Mouse (Mus musculus): Measurements from ENCODE around the gene Krtap8-1.

The Krtap8-1 gene

GRCm38 (mm10) chr16:89487852-89488251, at the start of gene Krtap8-1:
Krtap8-1 (minus strand) TSS chr16:89487952.
- DNase-seq (ENCODE audit: low spot score): no peak

GRCm38 (mm10) chr16:89537349-89537748, 49.6 kb upstream of the Krtap8-1 start:
- no peak for DNase-seq (ENCODE audit: low spot score)

GRCm38 (mm10) chr16:89530547-89530946, 42.8 kb upstream of the Krtap8-1 start:
- DNase-seq (ENCODE audit: low spot score): no peak

- no peak for DNase-seq (ENCODE audit: low spot score)
Measured at GRCm38 (mm10) chr16:89529846-89530245, 42.1 kb upstream of the Krtap8-1 start.

GRCm38 (mm10) chr16:89528380-89528779, 40.6 kb upstream of the Krtap8-1 start:
- no peak for DNase-seq (ENCODE audit: low spot score)

GRCm38 (mm10) chr16:89520996-89521395, 33.2 kb upstream of the Krtap8-1 start:
- no peak for DNase-seq (ENCODE audit: low spot score)

GRCm38 (mm10) chr16:89520555-89520954, 32.8 kb upstream of the Krtap8-1 start:
- no peak for DNase-seq (ENCODE audit: low spot score)

- no peak for DNase-seq (ENCODE audit: low spot score)
Measured at GRCm38 (mm10) chr16:89520091-89520490, 32.3 kb upstream of the Krtap8-1 start.

- no peak for DNase-seq (ENCODE audit: low spot score)
Measured at GRCm38 (mm10) chr16:89517635-89518034, 29.9 kb upstream of the Krtap8-1 start.

- no peak for DNase-seq (ENCODE audit: low spot score)
Measured at GRCm38 (mm10) chr16:89513431-89513830, 25.7 kb upstream of the Krtap8-1 start.

- DNase-seq (ENCODE audit: low spot score): no peak
Measured at GRCm38 (mm10) chr16:89508223-89508622, 20.5 kb upstream of the Krtap8-1 start, which contains the start of gene Krtap7-1. Krtap7-1 (minus strand) TSS chr16:89508323.

- DNase-seq (ENCODE audit: low spot score): no peak
Measured at GRCm38 (mm10) chr16:89503571-89503970, 15.8 kb upstream of the Krtap8-1 start.

GRCm38 (mm10) chr16:89501870-89502269, 14.1 kb upstream of the Krtap8-1 start:
- DNase-seq (ENCODE audit: low spot score): no peak

- no peak for DNase-seq (ENCODE audit: low spot score)
Measured at GRCm38 (mm10) chr16:89497002-89497401, 9.2 kb upstream of the Krtap8-1 start.

GRCm38 (mm10) chr16:89495394-89496153, 7.8 kb upstream of the Krtap8-1 start:
- DNase-seq (ENCODE audit: low spot score): no peak

GRCm38 (mm10) chr16:89477679-89478314, 10.0 kb downstream of the Krtap8-1 start:
- no peak for DNase-seq (ENCODE audit: low spot score)

- DNase-seq (ENCODE audit: low spot score): no peak
Measured at GRCm38 (mm10) chr16:89461189-89461588, 26.6 kb downstream of the Krtap8-1 start.
